Mouse (Mus musculus) bone marrow macrophage, adult 2 months (primary cell): ENCODE results near the gene Asic2.

Experiments
- CTCF ChIP-seq: IDR thresholded peaks from 2 replicates; pipeline ENCODE4 v1.5.1; 2012; ENCODE audit warnings: low read depth, mild to moderate bottlenecking, low read length, moderate library complexity
- POLR2A ChIP-seq: IDR thresholded peaks from 2 replicates; pipeline ENCODE4 v1.6.1; 2012; ENCODE audit warnings: mild to moderate bottlenecking, low read depth, low read length, borderline replicate concordance

- no peak for TF ChIP-seq CTCF
- no peak for TF ChIP-seq POLR2A
Measured at GRCm38 (mm10) chr11:81915501-81915900, 52.8 kb downstream of the Asic2 start.
